Mouse (Mus musculus): ENCODE measurements at regions not wholly inside any gene's neighbourhood (a gene's known extent, or its start where the extent isn't known, plus 50 kb on each side); places are given as distances from the start of the nearest gene placed in this dataset.
"Not testable (repeated sequence)": the region's sequence is repeated elsewhere in the genome, so short reads cannot be mapped to it uniquely, and the experiment has no call there.

DNA sequence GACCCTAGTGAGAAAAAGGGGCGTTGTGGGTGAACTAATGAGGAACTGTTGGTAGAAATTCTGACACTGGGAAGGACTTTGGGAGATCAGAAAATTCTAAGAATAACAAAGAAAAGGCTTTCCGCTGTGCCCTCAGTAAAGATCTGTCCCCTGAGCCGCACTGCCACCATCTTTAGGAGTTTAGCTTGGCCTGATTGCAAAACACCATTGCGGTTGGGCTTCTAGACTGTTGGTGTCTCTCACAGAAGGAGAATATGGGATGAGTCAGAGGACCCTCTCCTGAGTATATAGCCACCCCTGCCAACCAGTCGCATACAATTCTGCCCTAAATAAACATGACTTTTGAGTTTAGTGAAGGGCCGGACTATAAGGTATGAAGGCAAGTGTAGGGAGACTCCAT lies 147.5 kb upstream of the Nrip1 start:
- no peak for DNase-seq (ENCODE audit: low spot score in 2 of 2)

DNA sequence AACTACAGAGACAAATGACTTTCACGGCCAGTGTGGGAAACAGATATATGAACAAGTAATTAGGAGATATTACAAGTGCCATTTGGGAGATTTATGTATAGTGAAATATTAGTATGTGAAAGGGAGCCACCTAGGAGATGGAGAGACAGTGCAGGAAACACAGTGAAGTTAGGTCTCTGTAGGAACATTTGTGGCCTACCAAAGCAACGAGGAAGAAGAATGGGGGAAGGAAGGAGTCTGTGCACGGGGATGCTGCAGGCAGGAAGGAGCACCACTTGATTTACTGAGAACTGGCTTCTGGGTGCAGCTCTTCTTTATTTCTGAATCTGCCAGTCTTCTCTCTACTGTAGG lies 147.0 kb upstream of the Nrip1 start:
- DNase-seq (ENCODE audit: low spot score in 2 of 2): no peak

DNA sequence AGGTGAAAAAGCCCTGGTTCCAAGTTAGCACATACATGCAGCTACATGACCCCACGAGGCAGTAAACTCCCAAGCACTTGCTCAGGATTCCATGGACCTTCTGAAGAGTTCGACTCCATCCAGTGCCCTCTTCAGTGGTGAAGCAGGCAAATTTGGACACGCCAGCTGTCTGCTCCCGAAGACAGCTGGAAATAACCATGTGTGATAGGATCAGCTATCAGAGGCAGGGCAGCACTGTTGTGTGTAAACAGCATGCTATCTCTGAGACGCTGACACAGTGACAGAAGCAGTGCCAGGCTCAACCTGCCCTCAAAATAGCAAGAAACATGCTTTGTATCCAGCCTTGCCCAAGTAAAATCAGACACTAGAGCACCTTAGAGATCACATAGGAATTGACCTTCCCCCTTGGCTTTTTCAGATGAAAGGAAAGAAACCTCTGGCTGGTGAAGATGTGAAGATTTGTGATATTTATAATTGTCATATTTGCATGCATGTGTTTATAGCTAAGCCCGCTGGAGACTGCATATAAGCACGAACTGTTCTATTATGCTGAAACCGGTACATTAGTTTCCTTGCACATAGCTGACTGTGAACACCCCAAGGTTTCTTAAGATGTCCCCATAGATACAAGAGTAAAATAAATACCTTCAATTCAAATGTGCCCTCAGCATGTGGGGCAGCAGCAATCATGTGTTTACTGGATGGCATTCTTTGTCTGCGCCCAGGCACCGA lies 146.4 kb upstream of the Nrip1 start:
- no peak for DNase-seq (ENCODE audit: low spot score in 2 of 2)

DNA sequence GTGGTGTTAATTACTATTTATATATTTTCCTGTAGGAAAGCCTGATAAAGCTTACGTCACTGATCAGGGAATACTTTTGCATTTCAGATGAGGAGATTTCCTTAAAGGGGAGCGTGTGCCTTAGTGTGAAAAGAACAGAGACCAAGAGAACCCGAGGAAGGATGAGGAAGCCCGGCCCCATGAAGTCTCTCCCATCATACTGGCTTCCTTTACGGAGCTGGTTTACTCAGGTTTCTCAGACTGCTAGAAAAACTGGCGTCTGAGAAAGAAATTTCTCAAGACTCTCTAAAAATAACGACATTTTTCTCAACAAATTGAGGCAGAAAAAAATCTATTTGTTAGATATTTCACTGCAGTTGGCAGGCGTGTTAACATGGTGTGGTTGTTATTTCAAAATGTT lies 137.2 kb upstream of the Nrip1 start:
- DNase-seq (ENCODE audit: low spot score in 2 of 2): no peak

DNA sequence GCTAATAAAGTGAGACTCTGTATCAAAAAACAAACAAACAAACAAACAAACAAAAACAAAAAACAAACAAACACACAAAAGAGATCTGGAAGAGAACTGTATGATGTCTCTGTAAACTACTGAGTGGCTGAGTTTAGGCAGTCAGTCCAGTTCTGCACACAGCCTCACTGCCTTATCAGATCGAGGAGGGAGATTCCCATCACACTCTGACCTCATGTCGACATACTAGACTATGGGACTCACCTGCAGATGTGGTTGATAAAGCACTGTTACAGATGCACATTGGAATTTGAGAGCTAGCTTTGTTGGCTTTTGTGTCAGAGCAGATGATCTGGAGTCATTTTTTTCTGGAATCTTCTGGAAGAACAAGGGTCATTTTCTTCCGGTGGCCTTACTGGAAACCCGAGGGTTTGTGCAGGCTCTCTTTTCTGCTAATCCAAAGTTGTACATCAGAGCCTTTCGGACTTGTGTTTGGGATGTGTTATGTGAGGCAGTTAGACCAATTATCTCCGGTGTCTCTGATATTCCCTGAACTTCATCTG lies 135.6 kb upstream of the Nrip1 start:
- DNase-seq (ENCODE audit: low spot score in 2 of 2): peak in 1 of 2 experiments; percentile 61

DNA sequence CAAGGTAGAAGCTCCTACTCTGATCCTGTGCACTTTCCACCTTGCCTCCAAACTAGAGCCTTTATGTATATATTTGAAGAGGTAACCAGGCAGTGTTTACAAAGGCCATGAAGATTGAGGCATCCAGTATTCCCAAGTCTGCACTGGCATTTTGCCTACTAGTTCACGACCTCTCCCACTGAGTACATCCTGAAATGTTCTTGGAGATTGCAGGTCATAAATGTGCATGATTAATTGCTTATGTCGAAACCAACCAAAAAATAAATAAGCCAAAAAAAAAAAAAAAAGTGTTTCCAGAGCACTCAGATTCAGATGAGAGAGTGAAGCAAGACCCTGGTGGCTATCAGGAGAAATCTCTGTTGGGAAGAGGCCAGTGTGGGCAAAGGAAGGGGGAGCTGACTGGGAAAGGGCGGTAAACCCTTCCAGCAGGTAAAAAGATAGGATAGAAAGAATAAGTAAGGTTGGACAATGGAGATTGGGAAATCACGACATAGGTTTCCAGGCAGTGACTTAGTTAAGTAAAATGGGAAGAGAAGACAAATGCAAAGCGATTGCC lies 133.6 kb upstream of the Nrip1 start:
- DNase-seq (ENCODE audit: low spot score in 2 of 2): peak in 1 of 2 experiments; percentile 30

DNA sequence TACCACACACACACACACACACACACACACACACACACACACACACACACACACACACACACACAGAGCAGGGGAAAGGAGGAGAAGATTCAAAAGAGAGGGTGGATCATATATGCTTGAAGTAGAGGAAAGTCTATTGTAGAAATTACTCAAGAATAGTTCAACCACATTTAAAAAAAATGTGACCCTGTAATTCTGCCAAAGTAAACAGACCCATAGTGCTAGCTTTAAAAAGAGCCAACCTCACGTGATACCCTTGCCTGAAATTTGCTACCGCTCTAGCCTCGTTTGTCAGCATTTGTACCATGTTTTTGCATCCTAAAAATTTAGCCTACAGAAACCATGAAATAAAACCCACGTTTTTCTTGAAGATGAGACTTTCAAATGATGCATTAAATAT lies 132.6 kb upstream of the Nrip1 start:
- no peak for DNase-seq (ENCODE audit: low spot score in 2 of 2)

DNA sequence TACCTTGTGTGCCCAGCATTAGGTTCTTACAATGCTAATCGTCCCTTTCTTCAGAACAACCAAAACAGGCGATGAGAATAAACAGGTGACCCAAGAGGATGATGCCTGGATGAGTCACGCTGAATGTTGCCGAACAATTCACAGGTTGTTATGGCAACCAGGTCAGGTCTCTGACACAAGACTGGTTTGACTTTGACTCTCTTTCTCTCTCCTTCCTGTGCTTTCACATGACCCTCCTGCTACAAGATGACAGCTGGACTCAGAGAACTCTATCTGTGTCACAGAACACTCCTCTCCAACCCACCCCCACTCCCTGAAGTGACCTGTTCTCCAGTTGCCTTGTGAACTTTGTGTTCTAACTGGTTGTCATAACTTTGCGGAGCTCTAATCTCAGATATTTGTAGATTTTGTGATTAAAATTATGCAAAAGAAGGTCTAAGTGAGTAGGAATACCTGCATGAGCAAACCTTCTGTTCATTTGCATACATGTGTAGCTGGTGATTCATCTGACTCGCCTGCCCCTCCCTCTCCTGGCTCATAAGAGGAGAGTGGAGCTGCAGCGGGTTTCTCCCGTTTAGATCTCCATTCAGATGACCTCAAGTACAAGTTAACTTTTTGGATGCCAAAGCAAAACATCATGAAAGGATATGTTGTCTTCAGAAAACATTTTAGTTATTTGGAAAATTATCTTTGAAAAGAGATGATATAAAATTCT lies 126.2 kb upstream of the Nrip1 start:
- DNase-seq (ENCODE audit: low spot score in 2 of 2): peak; percentile 23 to 29

DNA sequence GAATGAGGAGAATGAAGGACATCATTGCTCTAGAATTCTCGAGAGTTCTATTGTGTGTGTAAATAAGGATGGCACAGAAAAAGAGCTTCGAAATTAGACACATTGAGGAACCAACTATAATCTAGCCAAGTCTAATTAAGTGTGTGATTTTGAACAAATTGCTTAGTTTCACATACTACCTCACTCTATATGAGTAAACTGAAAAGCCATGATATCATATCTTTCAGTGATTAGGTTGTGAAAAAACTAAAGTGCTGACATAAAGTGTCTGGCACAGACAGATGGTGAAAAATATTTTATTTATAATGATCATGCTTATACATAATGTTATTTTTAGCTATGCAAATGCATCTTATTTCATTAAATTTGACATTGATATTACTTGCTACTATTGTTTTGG lies 124.6 kb upstream of the Nrip1 start:
- DNase-seq (ENCODE audit: low spot score in 2 of 2): no peak

DNA sequence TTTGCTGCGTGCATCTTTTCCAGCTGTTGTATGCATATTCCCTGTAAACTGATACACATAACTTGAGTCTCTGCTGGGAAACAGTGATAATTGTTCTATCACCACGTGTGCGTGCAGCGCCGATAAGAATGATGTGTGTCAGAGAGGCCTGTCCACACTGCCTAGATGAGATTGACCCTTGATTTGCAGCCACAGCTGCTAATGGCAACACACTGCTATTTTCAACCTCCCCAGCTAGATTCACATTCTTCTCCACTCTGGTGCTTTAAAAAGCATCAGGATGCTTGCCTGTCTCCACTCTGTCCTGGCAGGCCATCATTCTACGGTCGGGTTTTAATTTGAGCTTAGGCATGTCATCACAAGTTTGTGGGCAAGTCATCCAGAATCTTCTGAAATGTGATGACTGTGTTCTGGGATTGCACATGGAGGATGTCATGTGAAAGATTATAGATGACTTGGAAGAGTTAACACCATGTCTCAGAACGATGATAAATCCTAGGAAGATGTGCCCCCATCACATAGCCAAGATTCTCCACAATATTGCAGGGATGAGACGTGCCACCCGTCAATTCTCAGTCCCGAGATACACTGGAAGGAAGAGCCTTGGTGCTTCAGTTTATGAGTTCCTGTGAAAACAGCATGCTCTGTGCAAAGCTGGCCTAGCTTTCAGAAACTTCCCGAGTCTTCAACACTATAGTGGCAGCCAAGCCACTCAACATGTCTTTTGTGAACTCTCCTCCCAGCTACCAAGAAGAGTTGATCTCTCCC lies 123.6 kb upstream of the Nrip1 start:
- DNase-seq (ENCODE audit: low spot score in 2 of 2): no peak

DNA sequence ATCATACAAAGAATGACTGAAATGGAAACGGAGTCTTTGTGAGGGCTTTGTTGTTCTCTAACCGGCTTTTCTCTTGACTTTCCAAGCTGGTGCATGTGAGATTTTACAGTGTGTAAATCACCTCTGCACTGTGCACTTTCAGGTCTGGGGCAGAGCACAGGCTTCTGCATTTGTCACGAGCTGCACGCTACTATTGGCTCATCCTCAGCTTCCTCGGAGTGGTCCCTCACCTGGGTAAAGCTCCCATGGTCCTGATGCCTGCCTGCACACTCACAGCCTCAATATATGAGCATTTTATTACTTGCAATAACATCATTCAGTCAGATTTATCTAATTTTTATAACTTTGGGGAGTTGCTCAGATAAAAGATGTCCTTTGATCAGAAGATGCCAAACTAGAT lies 109.8 kb upstream of the Nrip1 start:
- no peak for DNase-seq (ENCODE audit: low spot score in 2 of 2)

DNA sequence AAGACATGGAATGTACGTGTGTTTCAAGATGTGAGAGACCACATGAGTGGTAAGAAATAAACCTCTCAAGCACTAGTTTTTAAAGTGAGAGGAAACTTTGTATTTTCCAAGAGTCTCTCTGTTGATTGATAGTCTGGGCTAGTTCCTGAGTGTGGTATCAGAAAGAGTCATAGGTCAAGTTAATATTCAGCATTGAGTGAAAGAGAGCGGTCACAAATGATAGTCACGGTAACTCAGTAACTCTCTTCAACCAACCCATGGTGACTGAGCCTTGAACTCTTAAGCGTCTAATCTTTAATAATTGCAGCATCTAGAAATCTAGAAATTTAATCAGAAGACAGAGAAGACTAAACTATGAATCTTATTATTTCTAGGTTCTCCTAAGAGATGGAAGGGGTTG lies 108.3 kb upstream of the Nrip1 start:
- DNase-seq (ENCODE audit: low spot score in 2 of 2): no peak

DNA sequence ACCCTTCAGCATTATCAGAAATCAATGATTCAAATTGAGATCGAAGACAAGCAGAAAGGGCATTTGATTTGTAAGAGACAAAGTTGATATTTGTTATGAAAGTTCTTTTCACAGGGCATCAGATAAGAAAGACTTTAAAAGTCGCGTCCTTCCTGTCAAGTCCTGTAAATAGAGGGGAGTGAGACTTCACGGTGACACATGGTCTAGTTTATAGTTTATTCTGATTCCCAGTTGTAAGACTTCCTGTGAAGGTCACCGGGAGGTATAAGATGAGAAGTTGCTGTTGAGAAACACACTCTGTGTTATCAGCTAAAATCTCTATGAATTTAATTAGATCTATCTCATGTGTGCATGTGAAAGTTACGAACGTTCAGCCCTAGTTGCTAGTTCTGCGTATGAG lies 103.8 kb upstream of the Nrip1 start:
- no peak for DNase-seq (ENCODE audit: low spot score in 2 of 2)

DNA sequence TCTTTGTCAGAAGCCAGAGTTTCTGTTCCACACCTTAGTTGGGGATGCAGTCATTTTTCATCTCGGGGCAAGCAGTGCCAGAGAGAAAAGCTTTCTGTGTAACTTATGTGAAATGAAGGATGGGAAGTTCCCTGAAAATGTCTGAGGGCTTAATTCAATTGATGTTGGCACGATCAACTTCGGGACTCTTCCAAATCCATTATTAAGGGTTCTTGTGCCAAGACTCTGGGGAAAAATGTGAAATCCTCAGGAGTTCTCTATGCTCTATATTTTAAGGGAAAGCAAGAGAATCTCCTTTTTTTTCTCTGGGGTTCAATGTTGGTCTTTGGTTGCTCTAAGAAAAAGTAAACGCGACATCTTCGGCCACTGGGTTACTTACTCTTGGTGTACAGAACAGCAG lies 100.9 kb upstream of the Nrip1 start:
- no peak for DNase-seq (ENCODE audit: low spot score in 2 of 2)

DNA sequence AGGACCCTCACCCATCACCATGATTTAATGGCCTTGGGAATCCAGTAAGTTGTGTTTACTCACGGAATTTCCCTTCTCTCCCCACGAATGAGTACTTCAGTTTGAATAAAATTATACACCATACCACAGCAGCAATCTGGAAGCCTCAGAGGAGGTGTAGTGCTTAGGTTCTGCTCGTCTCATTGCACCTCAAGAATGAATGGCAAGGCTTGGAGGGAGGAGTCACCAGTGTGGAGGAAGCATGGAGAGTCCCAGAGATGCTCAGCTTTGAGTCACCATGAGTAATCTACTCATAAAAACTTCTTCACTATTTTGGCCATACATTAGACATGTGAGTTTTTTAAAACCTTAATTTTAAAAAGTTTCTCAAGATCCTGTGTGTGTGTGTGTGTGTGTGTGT lies 98.8 kb upstream of the Nrip1 start:
- DNase-seq (ENCODE audit: low spot score in 2 of 2): no peak

DNA sequence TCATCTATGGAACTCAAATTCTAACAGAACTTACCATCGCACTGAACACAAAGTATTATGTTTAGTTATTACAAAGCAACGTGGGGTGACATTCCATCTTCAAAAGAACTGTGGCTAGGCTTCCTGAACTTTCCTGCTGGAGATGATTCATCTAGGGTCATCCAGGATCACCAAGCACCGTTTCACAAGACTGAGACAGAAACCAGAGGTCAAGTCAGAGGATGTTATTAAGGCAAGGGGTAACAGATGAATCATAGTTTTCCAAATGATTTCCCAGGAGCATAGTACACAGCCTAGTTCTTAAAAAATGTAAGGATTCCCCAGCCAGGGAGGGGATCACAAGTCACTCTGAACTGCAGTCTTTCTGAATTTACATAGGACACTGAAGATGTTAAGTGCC lies 97.5 kb upstream of the Nrip1 start:
- no peak for DNase-seq (ENCODE audit: low spot score in 2 of 2)

DNA sequence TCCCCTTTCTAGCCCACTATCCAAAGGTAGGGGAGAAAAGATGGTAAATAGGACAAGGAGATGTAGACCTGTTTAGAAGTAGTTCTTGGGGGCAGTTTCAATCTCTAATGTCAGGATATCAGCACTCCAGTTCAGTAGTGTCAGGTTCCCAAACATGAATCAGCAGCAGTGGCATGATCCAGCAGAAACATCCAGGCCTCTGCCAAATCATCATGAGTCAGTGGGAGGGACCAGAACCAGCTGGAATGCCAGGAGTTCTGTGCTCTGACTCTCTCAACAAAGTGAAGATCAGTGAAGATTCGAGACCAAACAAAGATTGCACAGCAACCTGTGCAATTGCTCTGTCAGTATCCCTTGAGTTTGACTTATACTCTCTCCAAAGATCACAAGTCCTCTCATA lies 85.9 kb upstream of the Nrip1 start:
- DNase-seq (ENCODE audit: low spot score in 2 of 2): no peak

DNA sequence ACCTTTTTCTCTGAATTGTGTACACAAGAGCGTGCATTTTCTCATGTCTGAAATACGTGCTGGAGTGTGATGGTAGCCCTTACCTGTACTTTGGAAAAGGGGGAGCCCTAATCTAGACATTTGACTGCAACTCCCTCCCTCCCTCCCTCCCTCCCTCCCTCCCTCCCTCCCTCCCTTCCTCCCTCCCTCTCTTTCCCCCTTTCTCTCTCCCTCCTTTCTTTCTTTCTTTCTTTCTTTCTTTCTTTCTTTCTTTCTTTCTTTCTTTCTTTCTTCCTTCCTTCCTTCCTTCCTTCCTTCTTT lies 82.6 kb upstream of the Nrip1 start:
- DNase-seq (ENCODE audit: low spot score in 2 of 2): not testable (repeated sequence)

DNA sequence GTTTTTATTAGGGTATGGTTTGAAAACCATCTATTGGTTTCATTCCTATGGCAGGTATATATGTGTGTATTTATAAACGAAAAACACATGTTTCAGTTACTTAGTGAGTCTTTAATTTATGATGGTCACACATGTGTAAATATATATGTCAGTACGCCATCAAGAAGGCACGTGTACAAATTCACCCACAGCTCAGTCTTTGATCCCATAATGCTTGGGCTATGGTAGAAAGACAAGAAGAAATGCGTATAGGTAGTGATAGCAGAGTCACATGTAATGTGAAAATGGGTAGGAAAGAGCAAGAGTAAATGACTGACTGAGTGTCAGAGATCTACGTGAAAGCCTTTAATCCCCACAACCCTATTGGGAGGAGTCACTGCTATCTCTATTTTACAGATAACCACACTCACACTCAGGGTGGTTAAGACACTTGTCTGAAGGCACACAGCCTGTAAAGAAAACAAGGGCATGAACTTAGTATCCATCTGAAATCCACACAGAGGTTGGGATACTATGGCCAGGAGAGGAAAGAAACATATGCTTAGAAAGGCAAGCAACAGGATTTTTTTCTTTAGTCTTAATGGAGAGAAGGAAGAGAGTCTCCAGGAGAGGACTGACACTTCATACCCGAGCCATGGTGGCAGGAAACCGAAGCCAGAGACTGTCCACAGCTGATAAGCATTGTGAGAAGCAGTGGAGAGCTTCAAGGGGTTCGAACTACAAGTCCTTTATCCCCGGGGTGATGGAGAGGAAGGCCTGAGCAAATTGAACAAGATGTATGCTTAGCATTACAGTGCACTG lies 82.1 kb upstream of the Nrip1 start:
- no peak for DNase-seq (ENCODE audit: low spot score in 2 of 2)

DNA sequence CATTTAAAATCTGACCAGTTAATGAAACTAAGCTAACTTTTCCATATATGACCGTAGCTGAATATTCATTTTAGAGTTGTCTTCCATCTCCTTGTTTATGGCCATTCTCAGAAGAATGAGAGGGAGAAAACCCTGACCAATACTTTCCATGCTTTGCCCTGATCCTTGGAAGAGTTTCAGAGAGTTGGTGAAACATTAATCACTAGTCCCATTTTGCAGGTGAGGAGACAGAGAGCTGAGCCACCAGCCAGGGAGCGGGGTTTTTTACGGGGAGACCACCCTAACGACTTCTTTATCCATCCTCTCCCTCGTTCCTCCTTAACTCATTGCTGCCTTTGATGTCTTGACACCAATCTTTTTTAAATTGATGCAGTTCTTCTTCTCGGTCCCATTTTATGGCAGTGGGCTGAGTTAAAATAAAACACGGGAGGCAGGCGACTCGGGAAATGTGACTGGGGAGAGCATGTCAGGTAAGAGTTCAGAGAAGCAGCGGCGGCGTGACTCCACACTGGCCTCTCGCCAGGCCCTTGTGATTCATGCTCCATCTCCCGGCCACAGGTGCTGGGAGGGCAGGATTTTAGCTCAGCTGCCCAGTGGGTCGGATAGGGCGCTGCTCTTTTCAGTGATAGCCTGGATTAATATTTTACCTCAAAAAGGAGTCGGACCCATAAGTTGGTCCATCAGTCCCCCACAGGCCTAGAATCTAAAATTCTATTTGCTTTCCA lies 81.3 kb upstream of the Nrip1 start:
- DNase-seq (ENCODE audit: low spot score in 2 of 2): peak; percentile 43 to 66

Measured in urinary bladder, adult 18-20 months (tissue).